13 mouse cellular contexts compared by ENCODE assay signal in the genomic region with DNA sequence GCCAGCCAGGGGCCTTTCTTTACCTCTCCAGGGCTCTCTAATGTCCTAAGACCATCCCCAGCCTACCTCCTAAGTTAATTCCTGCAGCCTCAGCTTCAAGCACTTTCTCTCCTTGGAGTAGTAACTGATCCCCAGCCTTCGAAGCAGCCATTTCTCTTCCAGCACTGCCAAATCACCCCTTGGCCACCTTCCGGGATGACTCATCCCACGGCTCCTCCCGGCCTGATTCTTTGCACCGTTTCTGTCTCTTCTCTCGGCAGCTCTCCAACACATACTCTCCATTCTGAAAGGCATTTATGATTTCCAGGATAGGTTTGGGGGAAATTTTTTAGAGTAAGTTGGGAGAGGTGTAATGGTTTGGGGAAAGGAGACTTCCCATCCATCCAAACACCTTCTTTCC. TPM values are rescaled to one million over a fixed set of nuclear protein-coding genes. Genes with fewer than 3 reads are reported as not detected.
A peak's percentile ranks its signal among the peaks of the same experiment; 100 is the strongest.
DNase-seq lines count a peak whose midpoint lies in the region; ATAC-seq and TF ChIP-seq lines count a peak whose summit lies in the region.
"Had no signal": no experiment of that assay in that cellular context is flagged by ENCODE, and none has a peak within 500 bp of the region (broad histone marks: within the 10 kb centered on the region; RNA-seq: fewer than 3 reads in every experiment).

No protein-coding gene starts in this region.

- H3K9me3 ChIP-seq in lung, embryonic 14.5 days (ENCODE audit: low read depth, low read length) = no peaks in the 10 kb centered on the region
- H3K9me3 ChIP-seq in lung, postnatal 0 days (ENCODE audit: low read length) = no peaks in the 10 kb centered on the region
- H3K9me3 ChIP-seq: forebrain, embryonic 13.5 days; G1E; heart, embryonic 10.5 days; hindbrain, embryonic 15.5 days had no signal

- intact Hi-C loops in gastrocnemius, adult 2 months (cut with DNase I) = no loop called here

- TF ChIP-seq EP300 in lung, postnatal 0 days (IDR thresholded peaks at IDR 0.05) = no peak

- no peak overlapping the region for H3K27ac ChIP-seq in lung, embryonic 14.5 days (ENCODE audit: low read depth)
- no peak overlapping the region for H3K27ac ChIP-seq in gastrocnemius, adult 2 months
- no peak overlapping the region for H3K27ac ChIP-seq in lung, postnatal 0 days (ENCODE audit: low read length)
- H3K27ac ChIP-seq: forebrain, embryonic 13.5 days; heart, embryonic 10.5 days; hindbrain, embryonic 15.5 days had no signal

- TF ChIP-seq CTCF in lung, embryonic 14.5 days (IDR thresholded peaks at IDR 0.05; ENCODE audit: low read depth) = no peak
- TF ChIP-seq CTCF in gastrocnemius, adult 2 months (IDR thresholded peaks at IDR 0.05) = no peak
- no peak for TF ChIP-seq CTCF in lung, postnatal 0 days (IDR thresholded peaks at IDR 0.05)

- 58% methylated on average over 6 of the region's 6 CpGs for WGBS in lung, embryonic 14.5 days
- WGBS in lung, postnatal 0 days = 63% methylated on average over 6 of the region's 6 CpGs

- no peaks in the 10 kb centered on the region for H3K27me3 ChIP-seq in lung, embryonic 14.5 days (ENCODE audit: insufficient read depth, low read length)
- no peaks in the 10 kb centered on the region for H3K27me3 ChIP-seq in lung, postnatal 0 days (replicated peaks; ENCODE audit: insufficient read depth, low read length)
- H3K27me3 ChIP-seq: forebrain, embryonic 13.5 days; hindbrain, embryonic 15.5 days had no signal

- DNase-seq in lung, embryonic 14.5 days = peak; percentile 7
- no peak for DNase-seq in lung, postnatal 36 days
- peak; percentile 38 to 42 for DNase-seq in adrenal gland, postnatal 36 days
- DNase-seq in gastrocnemius, adult 2 months = peak; percentile 61
- DNase-seq in right cerebral cortex, postnatal 36 days (ENCODE audit: low spot score in 2 of 2) = peak; percentile 25 to 30
- no peak for DNase-seq in lung, postnatal 0 days (ENCODE audit: low spot score)
- DNase-seq in lung, adult 18-20 months = no peak
- DNase-seq: kidney, postnatal 25 days had no signal

- no peak overlapping the region for H3K9ac ChIP-seq in lung, embryonic 14.5 days
- H3K9ac ChIP-seq in lung, postnatal 0 days (replicated peaks; ENCODE audit: low read depth) = no peak overlapping the region
- H3K9ac ChIP-seq: forebrain, embryonic 13.5 days; hindbrain, embryonic 15.5 days had no signal

- H3K4me1 ChIP-seq in lung, embryonic 14.5 days (ENCODE audit: insufficient read depth) = no peaks in the 10 kb centered on the region
- no peaks in the 10 kb centered on the region for H3K4me1 ChIP-seq in lung, postnatal 0 days (ENCODE audit: insufficient read depth, low read depth, low read length)
- H3K4me1 ChIP-seq: forebrain, embryonic 13.5 days; heart, embryonic 10.5 days; hindbrain, embryonic 15.5 days had no signal

- ATAC-seq in lung, embryonic 14.5 days (ENCODE audit: insufficient read depth) = no peak
- no peak for ATAC-seq in lung, postnatal 0 days
- ATAC-seq: forebrain, embryonic 13.5 days; midbrain, embryonic 16.5 days had no signal

- H3K36me3 ChIP-seq in lung, embryonic 14.5 days (ENCODE audit: insufficient read depth) = no peaks in the 10 kb centered on the region
- H3K36me3 ChIP-seq in lung, postnatal 0 days (ENCODE audit: insufficient read depth, low read length) = no peaks in the 10 kb centered on the region
- H3K36me3 ChIP-seq: G1E; heart, embryonic 10.5 days; hindbrain, embryonic 15.5 days had no signal

- H3K4me3 ChIP-seq in lung, embryonic 14.5 days (ENCODE audit: low read depth, low read length) = no peak overlapping the region
- H3K4me3 ChIP-seq in gastrocnemius, adult 2 months = no peak overlapping the region
- H3K4me3 ChIP-seq in lung, postnatal 0 days (ENCODE audit: low read depth, low read length) = no peak overlapping the region
- H3K4me3 ChIP-seq: forebrain, embryonic 13.5 days; heart, embryonic 10.5 days; hindbrain, embryonic 15.5 days had no signal

- no peak overlapping the region for H3K4me2 ChIP-seq in lung, embryonic 14.5 days
- H3K4me2 ChIP-seq in lung, postnatal 0 days (replicated peaks; ENCODE audit: low read depth, low read length) = no peak overlapping the region
- H3K4me2 ChIP-seq: forebrain, embryonic 13.5 days; hindbrain, embryonic 15.5 days had no signal

RNA-seq across cellular contexts. Expression of gene Fam114a2, which starts 58.7 kb away (rescaled TPM):
- polyA plus RNA-seq in lung, embryonic 14.5 days (2014; fragmentation: Nextera tagmentation; extraction: Ambion mirVana) = 48.6 and 53.8 TPM in 2 replicates
- 10 to 100 TPM; 56.8 to 72.0 TPM for total RNA-seq in adrenal gland, postnatal 36 days (2021)
- 10 to 100 TPM; 48.6 to 50.9 TPM for total RNA-seq in gastrocnemius, adult 2 months (2021)
- polyA plus RNA-seq in lung, postnatal 0 days (2015; fragmentation: Nextera tagmentation; extraction: Ambion mirVana) = 62.7 and 71.9 TPM in 2 replicates

RNA-seq across cellular contexts. Expression of gene Mfap3, which starts 58.7 kb away (rescaled TPM):
- polyA plus RNA-seq in lung, embryonic 14.5 days (2014; fragmentation: Nextera tagmentation; extraction: Ambion mirVana) = 46.9 and 48.4 TPM in 2 replicates
- total RNA-seq in adrenal gland, postnatal 36 days (2021) = 10 to 100 TPM; 25.5 to 29.7 TPM
- 1 to 10 TPM; 7.6 to 9.2 TPM for total RNA-seq in gastrocnemius, adult 2 months (2021)
- 36.4 and 37.7 TPM in 2 replicates for polyA plus RNA-seq in lung, postnatal 0 days (2015; fragmentation: Nextera tagmentation; extraction: Ambion mirVana)

Comparison
In these comparisons a context has a peak if more than half of its experiments do, and no peak if none do; other contexts are left out.
1. DNase-seq: peak in lung, embryonic 14.5 days (single experiment), adrenal gland, postnatal 36 days (2 of 2), gastrocnemius, adult 2 months (single experiment) and right cerebral cortex, postnatal 36 days (2 of 2); none in lung, postnatal 36 days (single experiment), lung, postnatal 0 days (single experiment) and lung, adult 18-20 months (0 of 2).